Mouse (Mus musculus) thymus, adult 18-20 months (tissue): ENCODE data around the gene Poc1b.
"Not testable (repeated sequence)": the region's sequence is repeated elsewhere in the genome, so short reads cannot be mapped to it uniquely, and the experiment has no call there.

ENCODE experiments used
- DNase-seq, 2 experiments: peaks; one replicate each; pipeline ENCODE4 v3.0.0; 2022; ENCODE audit warnings: mixed read lengths in 2 of 2

Poc1b gene

GRCm38 (mm10) chr10:99196556-99196955 lies 89.7 kb downstream of the Poc1b start:
- DNase-seq, result no peak

- no peak for DNase-seq
Observed at GRCm38 (mm10) chr10:99197125-99197524, 90.3 kb downstream of the Poc1b start.

GRCm38 (mm10) chr10:99197607-99198305 lies 90.9 kb downstream of the Poc1b start:
- no peak for DNase-seq

GRCm38 (mm10) chr10:99198946-99199345 lies 92.1 kb downstream of the Poc1b start:
- no peak for DNase-seq

- DNase-seq, result no peak
Observed at GRCm38 (mm10) chr10:99200944-99201343, 94.1 kb downstream of the Poc1b start.

- no peak for DNase-seq
Observed at GRCm38 (mm10) chr10:99201786-99202185, 95.0 kb downstream of the Poc1b start.

- DNase-seq, result no peak
Observed at GRCm38 (mm10) chr10:99202363-99202762, 95.5 kb downstream of the Poc1b start.

- no peak for DNase-seq
Observed at GRCm38 (mm10) chr10:99203163-99203562, 96.3 kb downstream of the Poc1b start.

- no peak for DNase-seq
Observed at GRCm38 (mm10) chr10:99203577-99204487, 97.0 kb downstream of the Poc1b start.

- no peak for DNase-seq
Observed at GRCm38 (mm10) chr10:99204553-99204952, 97.7 kb downstream of the Poc1b start.

- DNase-seq, result no peak
Observed at GRCm38 (mm10) chr10:99207121-99207520, 100.3 kb downstream of the Poc1b start.

- no peak for DNase-seq
Observed at GRCm38 (mm10) chr10:99209146-99209800, 102.4 kb downstream of the Poc1b start.

- DNase-seq, result no peak
Observed at GRCm38 (mm10) chr10:99211021-99211420, 104.2 kb downstream of the Poc1b start.

GRCm38 (mm10) chr10:99211503-99212265 lies 104.8 kb downstream of the Poc1b start:
- no peak for DNase-seq

- no peak for DNase-seq
Observed at GRCm38 (mm10) chr10:99214421-99215299, 107.8 kb downstream of the Poc1b start.

- not testable (repeated sequence) for DNase-seq
Observed at GRCm38 (mm10) chr10:99216570-99216969, 109.7 kb downstream of the Poc1b start.

GRCm38 (mm10) chr10:99221540-99221939 lies 114.7 kb downstream of the Poc1b start:
- no peak for DNase-seq

GRCm38 (mm10) chr10:99222726-99223125 lies 115.9 kb downstream of the Poc1b start:
- no peak for DNase-seq

GRCm38 (mm10) chr10:99224218-99224617 lies 117.4 kb downstream of the Poc1b start:
- DNase-seq, result no peak

GRCm38 (mm10) chr10:99226782-99227181 lies 119.9 kb downstream of the Poc1b start:
- no peak for DNase-seq
